11 mouse cellular contexts compared by ENCODE assay signal in genomic region chr2:18937611-18938010, GRCm38 (mm10).
DNase-seq lines count a peak whose midpoint lies in the region; ATAC-seq and TF ChIP-seq lines count a peak whose summit lies in the region.
"Had no signal": no experiment of that assay in that cellular context is flagged by ENCODE, and none has a peak within 500 bp of the region (broad histone marks: within the 10 kb centered on the region; RNA-seq: fewer than 3 reads in every experiment).

No protein-coding gene starts in this region.

- H3K4me2 ChIP-seq in neural tube, embryonic 14.5 days (ENCODE audit: low read depth, low read length), result no peak overlapping the region
- H3K4me2 ChIP-seq in neural tube, embryonic 15.5 days, result no peak overlapping the region
- peak overlapping the region; percentile 0; the same call in 1 of the 2 replicates for H3K4me2 ChIP-seq in liver, embryonic 11.5 days
- H3K4me2 ChIP-seq: midbrain, embryonic 12.5 days had no signal

- peaks cover 17% of the 10 kb centered on the region for H3K4me1 ChIP-seq in heart, adult 2 months (ENCODE audit: control insufficient read depth, insufficient read depth, low read length)
- no peaks in the 10 kb centered on the region for H3K4me1 ChIP-seq in neural tube, embryonic 14.5 days (ENCODE audit: control insufficient read depth, insufficient read depth, low read length)
- peaks cover 20% of the 10 kb centered on the region; the same call in 1 of the 2 replicates for H3K4me1 ChIP-seq in neural tube, embryonic 15.5 days
- peaks cover 88% of the 10 kb centered on the region for H3K4me1 ChIP-seq in liver, embryonic 11.5 days (replicated peaks; ENCODE audit: control insufficient read depth, insufficient read depth, low read length)
- H3K4me1 ChIP-seq in midbrain, embryonic 10.5 days, result peaks cover 40% of the 10 kb centered on the region

- no peaks in the 10 kb centered on the region for H3K79me2 ChIP-seq in heart, adult 2 months (replicated peaks; ENCODE audit: control insufficient read depth, insufficient read depth, low read length)

- peak overlapping the region; percentile 31 for H3K27ac ChIP-seq in heart, adult 2 months
- H3K27ac ChIP-seq in neural tube, embryonic 14.5 days (ENCODE audit: low read depth, low read length), result no peak overlapping the region
- H3K27ac ChIP-seq in neural tube, embryonic 15.5 days (replicated peaks), result no peak overlapping the region
- H3K27ac ChIP-seq in liver, embryonic 11.5 days (ENCODE audit: low read depth, low read length), result peak overlapping the region; percentile 2; the same call in 1 of the 2 replicates
- H3K27ac ChIP-seq in midbrain, embryonic 10.5 days (replicated peaks), result no peak overlapping the region
- H3K27ac ChIP-seq: left cerebral cortex, adult 2 months; midbrain, embryonic 12.5 days had no signal

- 28% methylated on average over 2 of the region's 2 CpGs for WGBS in heart, adult 2 months
- 62% methylated on average over 2 of the region's 2 CpGs for WGBS in neural tube, embryonic 14.5 days
- 64% methylated on average over 2 of the region's 2 CpGs for WGBS in neural tube, embryonic 15.5 days
- WGBS in liver, embryonic 11.5 days, result 23% methylated on average over 2 of the region's 2 CpGs
- 62% methylated on average over 2 of the region's 2 CpGs for WGBS in midbrain, embryonic 10.5 days

- DNase-seq in heart, adult 2 months, result peak in 1 of 2 experiments; percentile 21
- no peak for DNase-seq in heart, postnatal 4 days
- DNase-seq in liver, embryonic 11.5 days (ENCODE audit: low spot score), result no peak
- DNase-seq in thymus, postnatal 25 days, result peak; percentile 57
- DNase-seq in midbrain, embryonic 10.5 days (ENCODE audit: low spot score), result no peak
- DNase-seq in frontal cortex, adult 2 months (ENCODE audit: extremely low spot score in 1 of 2, low spot score in 1 of 2), result no peak
- DNase-seq: gastrocnemius, postnatal 14 days had no signal

- no peak for TF ChIP-seq CTCF in heart, adult 2 months (IDR thresholded peaks at IDR 0.05)

- no peak overlapping the region for H3K9ac ChIP-seq in heart, adult 2 months (ENCODE audit: low read depth, low read length)
- no peak overlapping the region for H3K9ac ChIP-seq in neural tube, embryonic 14.5 days (replicated peaks; ENCODE audit: low read depth, low read length)
- no peak overlapping the region for H3K9ac ChIP-seq in neural tube, embryonic 15.5 days (replicated peaks)
- H3K9ac ChIP-seq in liver, embryonic 11.5 days (ENCODE audit: low read depth, low read length), result no peak overlapping the region
- H3K9ac ChIP-seq: midbrain, embryonic 12.5 days had no signal

- no peak for TF ChIP-seq POLR2A in heart, adult 2 months (IDR thresholded peaks at IDR 0.05; ENCODE audit: insufficient read depth, low read depth, low read length)

- peaks cover 4% of the 10 kb centered on the region; the same call in 1 of the 2 replicates for H3K36me3 ChIP-seq in heart, adult 2 months (ENCODE audit: control insufficient read depth, insufficient read depth, low read length)
- no peaks in the 10 kb centered on the region for H3K36me3 ChIP-seq in neural tube, embryonic 14.5 days (ENCODE audit: control insufficient read depth, insufficient read depth, low read length)
- no peaks in the 10 kb centered on the region for H3K36me3 ChIP-seq in neural tube, embryonic 15.5 days
- no peaks in the 10 kb centered on the region for H3K36me3 ChIP-seq in liver, embryonic 11.5 days (ENCODE audit: control insufficient read depth, insufficient read depth, low read length)
- no peaks in the 10 kb centered on the region for H3K36me3 ChIP-seq in midbrain, embryonic 10.5 days
- H3K36me3 ChIP-seq: midbrain, embryonic 12.5 days had no signal

- H3K27me3 ChIP-seq in heart, adult 2 months (ENCODE audit: control insufficient read depth, insufficient read depth, low read length), result no peaks in the 10 kb centered on the region
- no peaks in the 10 kb centered on the region for H3K27me3 ChIP-seq in neural tube, embryonic 14.5 days (ENCODE audit: control insufficient read depth, insufficient read depth, low read length)
- no peaks in the 10 kb centered on the region for H3K27me3 ChIP-seq in neural tube, embryonic 15.5 days (replicated peaks)
- H3K27me3 ChIP-seq in liver, embryonic 11.5 days (replicated peaks; ENCODE audit: control insufficient read depth, insufficient read depth, low read length), result no peaks in the 10 kb centered on the region
- H3K27me3 ChIP-seq in midbrain, embryonic 10.5 days (ENCODE audit: low read depth, poor library complexity, severe bottlenecking), result peaks cover 7% of the 10 kb centered on the region; the same call in 1 of the 2 replicates
- H3K27me3 ChIP-seq: midbrain, embryonic 12.5 days had no signal

- H3K9me3 ChIP-seq in neural tube, embryonic 14.5 days (ENCODE audit: control insufficient read depth, low read length), result no peaks in the 10 kb centered on the region
- no peaks in the 10 kb centered on the region for H3K9me3 ChIP-seq in neural tube, embryonic 15.5 days (replicated peaks)
- no peaks in the 10 kb centered on the region for H3K9me3 ChIP-seq in liver, embryonic 11.5 days (ENCODE audit: control insufficient read depth, low read length)
- H3K9me3 ChIP-seq in midbrain, embryonic 10.5 days (replicated peaks), result no peaks in the 10 kb centered on the region
- H3K9me3 ChIP-seq: midbrain, embryonic 12.5 days had no signal

- intact Hi-C loops in heart, adult 2 months (cut with DNase I), result loop anchor here (5.0 kb wide), 1 partner anchor 40 kb away; no protein-coding TSS in a partner anchor

- ATAC-seq in neural tube, embryonic 14.5 days (ENCODE audit: low read depth), result 0 out of 2 replicates have a peak, but pooled peaks have one; percentile 9
- ATAC-seq in neural tube, embryonic 15.5 days (ENCODE audit: low FRiP score), result no peak
- peak; percentile 59 for ATAC-seq in liver, embryonic 11.5 days (replicated peaks; ENCODE audit: low FRiP score)

- H3K4me3 ChIP-seq in heart, adult 2 months, result no peak overlapping the region
- no peak overlapping the region for H3K4me3 ChIP-seq in neural tube, embryonic 14.5 days (ENCODE audit: low read depth, low read length)
- no peak overlapping the region for H3K4me3 ChIP-seq in neural tube, embryonic 15.5 days (replicated peaks)
- H3K4me3 ChIP-seq in liver, embryonic 11.5 days (ENCODE audit: low read depth, low read length), result no peak overlapping the region
- no peak overlapping the region for H3K4me3 ChIP-seq in midbrain, embryonic 10.5 days
- H3K4me3 ChIP-seq: left cerebral cortex, adult 2 months; midbrain, embryonic 12.5 days had no signal

- no peak for TF ChIP-seq EP300 in heart, adult 2 months (IDR thresholded peaks at IDR 0.05; ENCODE audit: insufficient read depth, low read depth, low read length)

Comparison
In these comparisons a context has a peak if more than half of its experiments do, and no peak if none do; other contexts are left out.
1. H3K27ac ChIP-seq: peak in heart, adult 2 months (single experiment) and liver, embryonic 11.5 days (single experiment); none in neural tube, embryonic 14.5 days (single experiment), neural tube, embryonic 15.5 days (single experiment) and midbrain, embryonic 10.5 days (single experiment).